Mouse (Mus musculus): ENCODE data around the gene Ascl2. TPM values are rescaled to one million over a fixed set of nuclear protein-coding genes. Genes with fewer than 3 reads are reported as not detected.

Ascl2 gene
- polyA plus RNA-seq, 1 experiment from 2014 or later = 1.3 TPM

DNA sequence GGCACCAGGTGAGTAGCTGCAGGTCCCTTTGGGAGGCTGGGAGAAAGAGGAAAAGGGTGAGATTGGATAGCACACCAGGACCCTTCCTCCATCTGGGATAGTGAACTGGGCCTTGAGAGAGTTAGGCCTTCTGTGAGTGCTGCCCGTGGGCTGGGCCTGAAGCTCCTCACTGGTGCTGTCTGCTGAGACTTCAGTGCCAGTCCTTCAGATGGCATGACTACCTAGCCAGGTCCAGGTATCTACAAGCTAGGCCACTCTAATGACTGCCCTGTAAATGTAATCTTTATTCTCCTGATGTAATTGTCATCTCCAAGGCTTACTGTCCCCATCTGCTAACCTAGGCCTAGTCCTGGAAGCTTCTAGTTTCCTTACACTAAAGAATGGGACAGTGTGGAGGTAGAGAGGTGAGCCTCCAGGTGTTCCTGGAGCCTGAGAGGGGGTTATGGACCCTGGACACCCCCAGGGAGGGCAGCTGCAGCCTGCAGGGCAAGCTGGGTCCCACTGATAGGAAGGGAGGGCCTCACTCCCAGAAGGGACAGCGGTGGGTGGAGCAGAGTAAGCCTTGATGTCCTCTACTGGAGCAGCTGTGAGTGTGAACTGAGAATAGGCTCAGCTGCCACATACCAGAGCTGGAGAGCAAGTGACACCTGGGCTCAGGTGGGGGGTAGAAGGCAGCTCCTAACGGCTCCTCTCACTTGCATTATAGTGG, 26.7 kb upstream of the Ascl2 start:
- Histone ChIP-seq H3K4me2 (peak overlapping the region; percentile 59), H3K4me3 (peak overlapping the region; percentile 14; the same call in 1 of the 2 replicates), H3K4me1 (peaks cover 43% of the 10 kb centered on the region), H3K36me3 (no peaks in the 10 kb centered on the region), H3K27ac (peak overlapping the region; percentile 89), H3K27me3 (replicated peaks) (peaks cover 16% of the 10 kb centered on the region; the same call in 1 of the 2 replicates), H3K9me3 (replicated peaks) (no peaks in the 10 kb centered on the region), H3K9ac (peak overlapping the region; percentile 68)
- ATAC-seq = peak; percentile 99
- 46% methylated on average over 3 of the region's 3 CpGs for WGBS (ENCODE audit: insufficient replicate concordance)

DNA sequence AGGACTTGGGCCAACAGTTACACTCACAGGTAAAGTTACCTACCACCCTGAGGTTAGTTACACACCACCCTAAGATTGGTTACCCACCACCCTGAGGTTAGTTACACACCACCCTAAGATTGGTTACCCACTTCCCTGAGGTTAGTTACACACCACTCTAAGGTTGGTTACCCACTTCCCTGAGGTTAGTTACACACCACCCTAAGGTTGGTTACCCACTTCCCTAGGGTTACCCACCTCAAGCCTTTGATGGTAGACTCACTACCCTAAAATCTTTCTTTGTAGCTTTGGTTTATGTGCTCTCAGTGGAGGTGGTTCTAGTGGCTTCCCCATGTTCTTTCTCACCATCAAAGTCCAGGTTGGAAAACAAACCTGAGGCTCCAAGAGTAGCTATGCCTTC, 25.9 kb upstream of the Ascl2 start:
- no peaks in the 10 kb centered on the region for H3K9me3 ChIP-seq (replicated peaks)
- no peak overlapping the region for H3K4me2 ChIP-seq
- H3K4me3 ChIP-seq = no peak overlapping the region
- peaks cover 43% of the 10 kb centered on the region for H3K4me1 ChIP-seq
- no peak overlapping the region for H3K9ac ChIP-seq
- H3K27ac ChIP-seq = peak overlapping the region; percentile 89
- no peaks in the 10 kb centered on the region for H3K36me3 ChIP-seq
- peaks cover 16% of the 10 kb centered on the region; the same call in 1 of the 2 replicates for H3K27me3 ChIP-seq (replicated peaks)
- ATAC-seq = no peak

DNA sequence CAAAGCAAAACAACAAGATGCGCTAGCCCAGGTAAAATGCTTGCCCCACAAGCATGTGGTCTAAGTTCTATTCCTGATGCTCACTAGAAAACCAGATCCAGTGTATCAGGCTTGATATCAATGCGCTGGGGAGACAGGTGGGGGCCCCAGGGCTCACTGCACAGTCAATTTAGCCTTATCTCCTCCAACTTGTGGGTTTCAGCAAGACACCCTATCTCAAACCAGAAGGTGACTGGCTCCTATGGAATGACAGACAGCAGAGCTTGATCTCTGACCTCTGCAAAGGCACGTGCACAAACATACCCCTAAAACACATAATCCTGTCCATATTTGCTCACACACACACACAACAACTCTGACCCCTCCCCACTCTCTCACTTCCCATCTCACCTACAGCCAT, 18.7 kb upstream of the Ascl2 start:
- peak; percentile 93 for ATAC-seq

DNA sequence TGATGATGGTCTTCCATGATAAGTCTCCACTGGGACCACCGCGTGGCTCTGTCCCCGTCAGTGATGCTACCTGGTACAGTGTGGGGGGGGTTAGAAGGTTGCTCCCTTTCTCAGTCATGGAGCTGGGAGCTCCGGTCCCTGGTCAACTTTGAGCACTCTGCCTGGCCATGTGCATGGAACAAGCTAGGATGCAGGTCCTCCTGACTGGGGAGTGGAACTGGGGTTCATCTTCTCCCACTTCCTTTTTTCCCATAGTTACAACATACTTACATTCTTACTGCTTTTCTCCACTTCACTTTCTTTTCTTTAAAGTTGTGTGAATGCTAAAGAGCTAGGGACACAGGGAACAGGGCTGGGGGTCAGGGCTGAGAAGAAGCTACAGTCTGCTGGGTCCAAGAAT, 16.1 kb upstream of the Ascl2 start:
- no peak overlapping the region for H3K27ac ChIP-seq
- H3K4me2 ChIP-seq = no peak overlapping the region
- no peak overlapping the region for H3K4me3 ChIP-seq
- no peak overlapping the region for H3K9ac ChIP-seq
- 84% methylated on average over 4 of the region's 4 CpGs for WGBS (ENCODE audit: insufficient replicate concordance)
- H3K36me3 ChIP-seq = no peaks in the 10 kb centered on the region
- H3K27me3 ChIP-seq (replicated peaks) = peaks cover 42% of the 10 kb centered on the region
- no peak for ATAC-seq
- peaks cover 39% of the 10 kb centered on the region for H3K4me1 ChIP-seq
- no peaks in the 10 kb centered on the region for H3K9me3 ChIP-seq (replicated peaks)

More for the DNA sequence above, 18.7 kb upstream of the Ascl2 start:
- Histone ChIP-seq H3K4me3 (no peak overlapping the region), H3K4me1 (peaks cover 39% of the 10 kb centered on the region), H3K4me2 (peak overlapping the region; percentile 37), H3K9ac (no peak overlapping the region), H3K27ac (no peak overlapping the region), H3K9me3 (replicated peaks) (no peaks in the 10 kb centered on the region), H3K36me3 (no peaks in the 10 kb centered on the region), H3K27me3 (replicated peaks) (peaks cover 51% of the 10 kb centered on the region)
- WGBS (ENCODE audit: insufficient replicate concordance) = 37% methylated on average over 3 of the region's 3 CpGs

DNA sequence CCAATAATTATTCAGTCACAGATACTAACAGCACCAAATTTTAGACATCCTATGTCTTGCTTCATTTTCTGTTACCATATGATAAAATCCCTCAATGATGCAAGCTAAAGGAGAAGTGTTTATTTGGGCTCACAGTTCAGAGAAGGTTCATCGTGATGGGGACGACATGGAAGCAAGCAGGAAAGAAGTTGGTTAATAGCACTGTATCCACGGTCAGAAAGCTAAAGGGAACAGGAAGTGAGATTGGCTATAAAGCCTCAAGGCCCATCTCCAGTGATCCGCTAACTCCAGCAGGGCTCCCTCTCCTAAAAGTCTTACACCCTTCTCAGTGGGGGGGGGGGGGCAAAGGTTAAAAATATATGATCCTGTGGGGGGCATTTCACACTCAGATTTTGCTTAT, 12.8 kb upstream of the Ascl2 start:
- Histone ChIP-seq H3K4me1 (peaks cover 12% of the 10 kb centered on the region; the same call in 1 of the 2 replicates), H3K4me3 (no peak overlapping the region), H3K9ac (no peak overlapping the region), H3K27me3 (replicated peaks) (peaks cover 52% of the 10 kb centered on the region), H3K36me3 (no peaks in the 10 kb centered on the region), H3K4me2 (no peak overlapping the region), H3K27ac (no peak overlapping the region), H3K9me3 (replicated peaks) (no peaks in the 10 kb centered on the region)
- 31% methylated on average over 4 of the region's 4 CpGs for WGBS (ENCODE audit: insufficient replicate concordance)
- no peak for ATAC-seq

DNA sequence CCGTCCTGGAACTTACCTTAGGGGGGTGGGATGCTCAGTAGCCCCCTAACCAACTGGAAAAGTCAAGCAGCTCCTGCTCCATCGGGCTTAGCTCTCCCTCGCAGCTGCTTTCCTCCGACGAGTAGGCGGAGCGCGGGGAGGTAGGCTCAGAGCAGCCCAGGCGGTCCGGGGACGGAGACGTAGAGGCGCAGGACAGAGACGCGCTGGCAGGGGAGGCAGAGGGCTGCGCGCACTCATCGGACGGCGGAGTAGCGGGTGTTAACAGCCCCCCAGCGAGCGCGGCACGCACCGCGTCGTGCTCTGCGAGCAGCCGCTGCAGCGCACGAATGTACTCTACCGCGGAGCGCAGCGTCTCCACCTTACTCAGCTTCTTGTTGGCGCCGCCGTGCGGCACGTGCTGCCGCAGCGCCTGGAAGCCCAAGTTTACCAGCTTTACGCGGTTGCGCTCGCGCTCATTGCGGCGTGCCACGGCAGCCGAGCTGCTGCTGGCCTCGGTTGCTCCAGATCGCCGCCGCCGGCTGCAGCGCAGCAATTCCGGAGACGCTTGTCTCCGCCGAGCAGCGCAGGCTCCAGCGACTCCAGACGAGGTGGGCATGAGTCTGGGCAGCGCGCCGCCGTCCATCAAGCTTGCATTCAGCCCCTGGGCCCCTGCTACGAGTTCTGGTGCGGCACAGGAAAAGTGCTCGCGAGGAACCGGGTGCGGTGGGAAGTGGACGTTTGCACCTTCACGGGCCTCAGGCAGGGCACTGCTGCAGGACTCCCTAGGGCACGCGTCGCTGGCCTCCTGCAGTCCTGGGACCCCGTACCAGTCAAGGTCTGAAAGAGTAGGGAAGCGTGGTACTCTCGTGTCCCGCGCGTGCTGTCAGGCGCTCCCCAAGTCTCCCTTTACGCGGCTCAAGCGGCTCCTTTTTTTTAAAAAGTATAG, 918 bp downstream of the Ascl2 start:
- WGBS (ENCODE audit: insufficient replicate concordance) = under 1% methylated on average over 90 of the region's 90 CpGs
- ATAC-seq = peak; percentile 26; the same call in 1 of the 2 replicates
- peak overlapping the region; percentile 69 for H3K4me2 ChIP-seq
- peak overlapping the region; percentile 42 for H3K27ac ChIP-seq
- H3K4me3 ChIP-seq = peak overlapping the region; percentile 35
- peaks cover 94% of the 10 kb centered on the region for H3K27me3 ChIP-seq (replicated peaks)
- H3K9ac ChIP-seq = no peak overlapping the region
- no peaks in the 10 kb centered on the region for H3K36me3 ChIP-seq
- peaks cover 18% of the 10 kb centered on the region for H3K4me1 ChIP-seq
- H3K9me3 ChIP-seq (replicated peaks) = no peaks in the 10 kb centered on the region

DNA sequence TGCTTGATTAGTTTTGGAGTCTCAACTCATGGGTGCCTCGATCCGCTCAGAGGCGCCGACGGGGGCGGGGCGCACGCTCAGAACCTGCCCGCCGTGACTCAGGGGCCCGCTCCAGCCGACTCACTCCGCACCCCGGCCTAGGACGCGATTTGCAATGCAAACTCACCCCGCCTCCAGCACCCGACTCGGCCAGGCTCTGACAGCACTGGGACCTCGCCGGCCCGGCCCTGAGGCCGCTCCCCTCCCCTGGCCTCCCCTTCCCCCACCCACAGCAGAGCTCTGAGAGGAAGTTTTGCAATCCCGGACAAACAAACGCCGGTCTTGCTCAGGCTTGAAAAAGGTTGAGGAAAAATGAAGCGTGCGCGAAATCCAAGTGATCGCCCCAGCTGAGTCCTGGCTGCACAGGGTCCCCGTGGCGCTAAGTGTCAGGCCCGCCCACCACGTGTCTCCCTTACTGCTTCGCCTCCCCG, 1.6 kb downstream of the Ascl2 start:
- H3K36me3 ChIP-seq = no peaks in the 10 kb centered on the region
- under 1% methylated on average over 36 of the region's 36 CpGs for WGBS (ENCODE audit: insufficient replicate concordance)
- peaks cover 18% of the 10 kb centered on the region for H3K4me1 ChIP-seq
- peaks cover 99% of the 10 kb centered on the region for H3K27me3 ChIP-seq (replicated peaks)
- peak overlapping the region; percentile 35 for H3K4me3 ChIP-seq
- H3K9ac ChIP-seq = no peak overlapping the region
- no peaks in the 10 kb centered on the region for H3K9me3 ChIP-seq (replicated peaks)
- peak; percentile 72 for ATAC-seq
- H3K4me2 ChIP-seq = peak overlapping the region; percentile 69
- H3K27ac ChIP-seq = peak overlapping the region; percentile 42

DNA sequence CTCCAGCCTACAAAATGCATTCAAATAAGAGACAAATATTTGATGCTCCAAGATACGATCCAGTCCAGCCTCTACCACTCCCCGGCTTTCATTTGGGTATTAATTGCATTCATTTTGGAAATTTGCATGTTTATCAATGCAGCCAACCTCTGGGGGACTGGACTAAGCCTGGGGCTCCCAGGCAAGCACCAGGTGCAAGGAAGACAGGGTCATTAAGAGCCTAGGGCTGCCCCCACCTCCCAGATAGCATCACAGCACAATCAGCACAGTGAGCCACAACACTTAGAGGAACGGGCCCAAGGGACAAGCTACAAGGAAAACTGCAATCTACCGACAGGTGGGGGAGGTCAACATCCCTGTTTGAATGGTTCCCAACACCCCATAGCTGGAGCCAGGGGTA, 9.3 kb downstream of the Ascl2 start:
- no peak overlapping the region for H3K4me3 ChIP-seq
- ATAC-seq = no peak
- no peak overlapping the region for H3K9ac ChIP-seq
- no peak overlapping the region for H3K27ac ChIP-seq
- H3K36me3 ChIP-seq = no peaks in the 10 kb centered on the region
- H3K4me1 ChIP-seq = no peaks in the 10 kb centered on the region
- H3K4me2 ChIP-seq = no peak overlapping the region
- H3K9me3 ChIP-seq (replicated peaks) = no peaks in the 10 kb centered on the region; the same call in 1 of the 2 replicates
- peaks cover 54% of the 10 kb centered on the region for H3K27me3 ChIP-seq (replicated peaks)
- 57% methylated on average over 4 of the region's 4 CpGs for WGBS (ENCODE audit: insufficient replicate concordance)

DNA sequence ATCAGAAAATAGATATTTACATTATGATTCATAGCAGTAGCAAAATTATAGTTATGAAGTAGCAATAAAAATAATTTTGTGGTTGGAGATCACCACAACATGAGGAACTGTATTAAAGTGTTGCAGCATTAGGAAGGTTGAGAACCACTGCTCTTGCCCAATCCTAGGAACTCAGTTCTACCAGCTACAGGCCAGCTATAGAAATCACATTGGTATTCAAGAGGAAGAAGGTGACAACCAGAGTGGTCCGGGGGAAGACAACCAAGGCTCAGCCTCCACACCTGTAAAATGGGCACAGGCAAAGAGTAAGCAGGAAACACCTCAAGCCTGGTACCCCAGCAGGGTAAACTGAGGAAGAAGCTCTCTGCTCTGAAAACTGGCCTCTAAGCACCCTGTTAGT, 10.2 kb downstream of the Ascl2 start:
- Histone ChIP-seq H3K36me3 (no peaks in the 10 kb centered on the region), H3K4me3 (no peak overlapping the region), H3K9ac (no peak overlapping the region), H3K4me1 (no peaks in the 10 kb centered on the region), H3K4me2 (no peak overlapping the region), H3K27me3 (replicated peaks) (peaks cover 44% of the 10 kb centered on the region), H3K9me3 (replicated peaks) (no peaks in the 10 kb centered on the region; the same call in 1 of the 2 replicates), H3K27ac (no peak overlapping the region)
- ATAC-seq = no peak
- 78% methylated on average over 1 of the region's 1 CpGs for WGBS (ENCODE audit: insufficient replicate concordance)

DNA sequence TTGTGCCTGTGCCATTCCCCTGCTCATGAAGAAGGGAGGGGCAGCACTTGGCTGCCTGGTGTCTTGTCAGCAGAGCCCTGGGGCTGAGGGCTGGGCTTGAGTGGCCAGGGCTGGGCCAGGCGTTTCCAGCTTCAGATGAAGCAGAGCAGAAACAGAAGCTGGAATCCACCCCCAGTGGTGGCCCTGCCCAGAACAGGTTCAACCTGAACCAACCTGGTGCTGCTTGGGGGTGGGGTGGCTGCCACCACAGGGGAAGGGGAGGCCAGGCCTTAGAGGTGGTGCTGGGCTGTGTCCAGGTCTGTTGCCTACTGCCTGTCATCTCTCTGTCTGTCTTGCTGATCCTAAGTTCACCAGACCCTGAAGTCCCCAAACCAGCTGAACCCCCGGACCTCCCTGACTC, 13.0 kb downstream of the Ascl2 start:
- ATAC-seq = no peak

DNA sequence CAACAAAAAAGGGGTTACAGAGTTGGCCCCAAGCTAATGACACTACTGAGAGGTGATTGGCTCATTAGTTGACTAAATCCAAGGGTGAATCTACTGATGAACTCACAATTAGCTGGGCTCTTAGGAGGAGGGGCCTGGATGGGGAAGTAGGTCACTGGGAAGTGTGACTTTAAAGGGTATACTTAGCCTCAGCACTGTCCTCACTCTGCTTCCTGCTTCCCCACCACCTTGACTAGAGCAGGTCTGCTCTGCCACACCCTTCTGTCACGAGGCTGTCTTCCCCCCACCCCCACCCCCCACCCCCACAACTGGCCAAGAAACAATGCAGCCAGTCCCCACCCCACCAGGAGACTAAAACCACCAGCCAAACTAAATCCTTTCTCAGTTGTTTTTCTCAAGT, 19.5 kb downstream of the Ascl2 start:
- 25% methylated on average over 1 of the region's 1 CpGs for WGBS (ENCODE audit: insufficient replicate concordance)
- Histone ChIP-seq H3K4me2 (no peak overlapping the region), H3K36me3 (no peaks in the 10 kb centered on the region), H3K4me3 (no peak overlapping the region), H3K9ac (no peak overlapping the region), H3K9me3 (replicated peaks) (no peaks in the 10 kb centered on the region), H3K4me1 (no peaks in the 10 kb centered on the region), H3K27me3 (replicated peaks) (peaks cover 21% of the 10 kb centered on the region), H3K27ac (no peak overlapping the region)
- ATAC-seq = no peak

More for the DNA sequence above, 13.0 kb downstream of the Ascl2 start:
- Histone ChIP-seq H3K36me3 (no peaks in the 10 kb centered on the region), H3K4me1 (no peaks in the 10 kb centered on the region), H3K9ac (no peak overlapping the region), H3K4me3 (no peak overlapping the region), H3K27ac (no peak overlapping the region), H3K4me2 (no peak overlapping the region), H3K27me3 (replicated peaks) (peaks cover 17% of the 10 kb centered on the region), H3K9me3 (replicated peaks) (no peaks in the 10 kb centered on the region; the same call in 1 of the 2 replicates)
- WGBS (ENCODE audit: insufficient replicate concordance) = 44% methylated on average over 2 of the region's 2 CpGs

DNA sequence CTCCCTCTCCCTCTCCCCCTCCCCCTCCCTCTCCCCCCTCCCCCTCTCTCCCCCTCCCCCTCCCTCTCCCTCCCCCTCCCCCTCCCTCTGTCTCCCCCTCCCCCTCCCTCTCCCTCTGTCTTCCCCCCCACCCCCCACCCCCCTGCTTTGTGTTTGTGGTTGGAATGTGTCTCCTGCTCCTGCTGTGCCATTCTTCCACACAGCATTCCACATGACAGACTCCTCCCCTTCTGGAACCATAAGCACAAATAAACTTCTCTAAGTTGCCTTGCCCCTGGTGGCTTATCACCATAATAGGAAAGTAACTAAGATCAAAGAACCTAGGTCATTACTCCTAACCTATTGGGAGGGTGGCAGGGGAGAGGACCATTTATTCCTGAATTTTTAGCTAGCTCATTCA, 31.4 kb downstream of the Ascl2 start:
- no peak overlapping the region for H3K4me3 ChIP-seq
- H3K27me3 ChIP-seq (replicated peaks) = peaks cover 16% of the 10 kb centered on the region
- no peaks in the 10 kb centered on the region for H3K9me3 ChIP-seq (replicated peaks)
- H3K9ac ChIP-seq = no peak overlapping the region
- ATAC-seq = no peak
- H3K27ac ChIP-seq = no peak overlapping the region
- no peaks in the 10 kb centered on the region for H3K36me3 ChIP-seq
- peaks cover 6% of the 10 kb centered on the region; the same call in 1 of the 2 replicates for H3K4me1 ChIP-seq
- no peak overlapping the region for H3K4me2 ChIP-seq

All from liver, embryonic 12.5 days (tissue).